13 mouse cellular contexts compared by ENCODE assay signal in genomic region chr2:104604718-104605117, GRCm38 (mm10).
"Had no signal": no experiment of that assay in that cellular context is flagged by ENCODE, and none has a peak within 500 bp of the region (broad histone marks: within the 10 kb centered on the region; RNA-seq: fewer than 3 reads in every experiment).

No protein-coding gene starts in this region.

- H3K4me2 ChIP-seq: liver, embryonic 12.5 days; lung, embryonic 15.5 days; midbrain, embryonic 13.5 days; neural tube, embryonic 15.5 days had no signal

- H3K27ac ChIP-seq: left cerebral cortex, adult 2 months; limb, embryonic 10.5 days; liver, embryonic 12.5 days; lung, embryonic 15.5 days; macrophage; midbrain, embryonic 13.5 days; neural tube, embryonic 15.5 days; stomach, postnatal 0 days had no signal

- H3K36me3 ChIP-seq: neural tube, embryonic 15.5 days had no signal

- ATAC-seq: liver, embryonic 12.5 days; midbrain, embryonic 13.5 days had no signal

- H3K4me1 ChIP-seq: limb, embryonic 10.5 days; lung, embryonic 15.5 days; midbrain, embryonic 13.5 days; neural tube, embryonic 15.5 days had no signal

- H3K9ac ChIP-seq: liver, embryonic 12.5 days; lung, embryonic 15.5 days; midbrain, embryonic 13.5 days; neural tube, embryonic 15.5 days had no signal

- H3K4me3 ChIP-seq: left cerebral cortex, adult 2 months; limb, embryonic 10.5 days; liver, embryonic 12.5 days; lung, embryonic 15.5 days; megakaryocyte, embryonic 14.5 days; midbrain, embryonic 13.5 days; neural tube, embryonic 15.5 days had no signal

- DNase-seq: kidney, postnatal 14 days; lung, postnatal 14 days; right cerebral cortex, adult 18-20 months; thymus, postnatal 4 days had no signal

- H3K9me3 ChIP-seq: limb, embryonic 10.5 days; liver, embryonic 12.5 days; lung, embryonic 15.5 days; megakaryocyte, embryonic 14.5 days; midbrain, embryonic 13.5 days; neural tube, embryonic 15.5 days had no signal

- H3K27me3 ChIP-seq: liver, embryonic 12.5 days; lung, embryonic 15.5 days; megakaryocyte, embryonic 14.5 days; midbrain, embryonic 13.5 days; neural tube, embryonic 15.5 days had no signal
